Mouse (Mus musculus) spleen, adult 2 months (tissue): ENCODE data around the gene Trim38.

Source experiments
- CTCF ChIP-seq: fragments of 200-500 bp; IDR thresholded peaks from 2 replicates; pipeline ENCODE4 v1.5.1; 2011; ENCODE audit warnings: mild to moderate bottlenecking, inconsistent platforms; ENCODE audit not compliant: insufficient read depth, insufficient read length, insufficient replicate concordance; ENCODE audit errors: extremely low read depth
- POLR2A ChIP-seq: fragments of 200-500 bp; IDR thresholded peaks from 2 replicates; pipeline ENCODE4 v1.6.1; 2011; ENCODE audit warnings: low read depth, low read length, inconsistent platforms

- TF ChIP-seq CTCF = peak; percentile 38; the same call in 1 of the 2 replicates
- TF ChIP-seq POLR2A = no peak
These were observed 37.4 kb upstream of the Trim38 start for GRCm38 (mm10) chr13:23732156-23732804.
